Mouse (Mus musculus) bone marrow macrophage, adult 2 months (primary cell): ENCODE measurements around the gene Slc39a7.
"Not testable (repeated sequence)": the region's sequence is repeated elsewhere in the genome, so short reads cannot be mapped to it uniquely, and the experiment has no call there.

Experiments
- CTCF ChIP-seq: IDR thresholded peaks from 2 replicates; pipeline ENCODE4 v1.5.1; 2012; ENCODE audit warnings: low read depth, mild to moderate bottlenecking, low read length, moderate library complexity
- POLR2A ChIP-seq: IDR thresholded peaks from 2 replicates; pipeline ENCODE4 v1.6.1; 2012; ENCODE audit warnings: mild to moderate bottlenecking, low read depth, low read length, borderline replicate concordance

GRCm38 (mm10) chr17:33981192-33981909 is 50.1 kb downstream of the Slc39a7 start:
- TF ChIP-seq POLR2A, CTCF: not testable (repeated sequence)
